Mouse (Mus musculus) liver, postnatal 0 days (tissue): Measurements from ENCODE around the gene Phlda2.
"Not testable (repeated sequence)": the region's sequence is repeated elsewhere in the genome, so short reads cannot be mapped to it uniquely, and the experiment has no call there.

Experiments
- CTCF ChIP-seq: sonication (generic); IDR thresholded peaks from 2 replicates; pipeline ENCODE4 v1.5.1; 2016; ENCODE audit warnings: antibody characterized with exemption, low read depth
- EP300 ChIP-seq: IDR thresholded peaks from 2 replicates; pipeline ENCODE4 v1.6.1; 2016; ENCODE audit warnings: antibody characterized with exemption, low read depth, mild to moderate bottlenecking

DNA sequence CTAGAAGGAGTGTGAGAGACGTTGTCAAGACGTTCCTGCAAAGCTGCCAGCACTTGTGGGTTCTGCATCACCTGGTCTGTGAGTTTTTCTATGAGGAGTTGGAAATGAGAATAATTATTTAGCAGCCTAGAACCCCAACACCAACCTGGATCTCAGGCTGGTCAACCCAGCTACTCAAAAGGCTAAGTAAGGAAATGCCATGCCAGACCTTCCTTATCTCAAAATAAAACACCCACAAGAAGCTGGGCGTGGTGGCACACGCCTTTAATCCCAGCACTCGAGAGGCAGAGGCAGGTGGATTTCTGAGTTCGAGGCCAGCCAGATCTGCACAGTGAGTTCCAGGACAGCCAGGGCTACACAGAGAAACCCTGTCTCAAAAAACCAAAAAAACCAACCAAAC lies 35.3 kb upstream of the Phlda2 start:
- TF ChIP-seq CTCF, EP300: not testable (repeated sequence)
